Mouse (Mus musculus) testis, adult 2 months (tissue): ENCODE results near the gene Nme1.

Source experiments
- CTCF ChIP-seq: fragments of 200-500 bp; IDR thresholded peaks from 2 replicates; pipeline ENCODE4 v1.5.1; 2012; ENCODE audit warnings: low read depth, mild to moderate bottlenecking, inconsistent platforms, low read length, moderate library complexity; ENCODE audit not compliant: control insufficient read depth, insufficient read depth, insufficient replicate concordance
- POLR2A ChIP-seq: fragments of 200-500 bp; IDR thresholded peaks from 2 replicates; pipeline ENCODE4 v1.6.1; 2012; ENCODE audit warnings: low read depth, mild to moderate bottlenecking, inconsistent platforms, low read length, moderate library complexity; ENCODE audit not compliant: control insufficient read depth

GRCm38 (mm10) chr11:93907839-93908238 lies 60.5 kb downstream of the Nme1 start:
- no peak for TF ChIP-seq CTCF
- no peak for TF ChIP-seq POLR2A
